Mouse (Mus musculus): ENCODE measurements at regions not wholly inside any gene's neighbourhood (a gene's known extent, or its start where the extent isn't known, plus 50 kb on each side); places are given as distances from the start of the nearest gene placed in this dataset.

DNA sequence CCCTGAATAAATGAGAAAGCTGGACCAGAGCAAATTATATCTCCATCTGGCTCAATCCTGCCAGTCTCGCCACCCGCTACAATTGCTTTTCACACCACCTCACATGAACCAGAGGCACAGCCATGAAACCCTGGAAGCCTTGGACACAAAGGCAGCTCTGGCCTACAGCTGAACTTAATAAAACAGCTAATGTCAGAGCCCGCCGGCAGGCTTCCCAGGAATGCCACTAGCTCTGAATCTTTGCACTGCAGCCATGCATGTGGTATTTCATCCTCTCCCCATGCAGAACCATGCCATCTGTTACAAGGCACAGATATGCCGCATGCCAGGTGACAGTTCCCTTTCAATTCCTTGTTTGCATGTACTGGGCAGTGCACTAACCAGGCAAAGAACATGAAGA, 2779.9 kb downstream of the Poteg start:
- Histone ChIP-seq H3K27ac (replicated peaks; ENCODE audit: low read depth, low read length) (no peak overlapping the region), H3K4me1 (ENCODE audit: control insufficient read depth, insufficient read depth, low read length) (no peaks in the 10 kb centered on the region), H3K4me2 (ENCODE audit: low read depth, low read length) (no peak overlapping the region), H3K9me3 (replicated peaks; ENCODE audit: control insufficient read depth, low read length) (no peaks in the 10 kb centered on the region), H3K9ac (replicated peaks; ENCODE audit: low read length) (no peak overlapping the region), H3K36me3 (replicated peaks; ENCODE audit: control insufficient read depth, insufficient read depth, low read depth, low read length) (no peaks in the 10 kb centered on the region), H3K27me3 (ENCODE audit: control insufficient read depth, insufficient read depth, low read length) (no peaks in the 10 kb centered on the region), H3K4me3 (ENCODE audit: low read depth, low read length) (no peak overlapping the region)
- WGBS = 55% methylated on average over 5 of the region's 5 CpGs
- ATAC-seq (replicated peaks; ENCODE audit: insufficient number of reproducible peaks, low FRiP score, low TSS enrichment, low read depth) (no peak), DNase-seq (ENCODE audit: low spot score) (peak; percentile 16)

DNA sequence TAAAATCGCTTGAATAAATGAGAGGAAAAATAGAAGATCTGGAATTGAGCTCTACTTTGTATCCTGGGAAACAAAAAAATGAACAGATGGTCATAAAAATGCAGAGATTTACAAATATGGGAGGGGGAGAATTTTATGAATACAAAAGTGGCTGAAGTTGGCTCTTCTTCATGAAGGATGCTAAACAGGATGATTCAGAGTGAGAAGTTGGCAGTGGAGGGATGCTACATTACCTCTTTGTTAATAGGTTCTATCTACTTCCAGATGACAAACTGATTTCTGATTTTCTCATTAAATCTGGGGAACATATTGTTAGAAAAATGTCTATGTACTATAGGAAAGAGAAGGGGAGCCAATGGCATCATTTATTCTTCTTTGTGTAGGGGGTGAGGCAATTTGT, 2785.8 kb downstream of the Poteg start:
- ATAC-seq (replicated peaks; ENCODE audit: insufficient number of reproducible peaks, low FRiP score, low TSS enrichment, low read depth) (no peak), DNase-seq (ENCODE audit: low spot score) (no peak)
- H3K27me3 ChIP-seq (ENCODE audit: control insufficient read depth, insufficient read depth, low read length) = no peaks in the 10 kb centered on the region
- WGBS = 74% methylated on average over 1 of the region's 1 CpGs
- H3K9ac ChIP-seq (replicated peaks; ENCODE audit: low read length) = no peak overlapping the region
- no peaks in the 10 kb centered on the region for H3K4me1 ChIP-seq (ENCODE audit: control insufficient read depth, insufficient read depth, low read length)
- H3K4me2 ChIP-seq (ENCODE audit: low read depth, low read length) = no peak overlapping the region
- no peak overlapping the region for H3K4me3 ChIP-seq (ENCODE audit: low read depth, low read length)
- H3K27ac ChIP-seq (replicated peaks; ENCODE audit: low read depth, low read length) = no peak overlapping the region
- no peaks in the 10 kb centered on the region for H3K36me3 ChIP-seq (replicated peaks; ENCODE audit: control insufficient read depth, insufficient read depth, low read depth, low read length)
- no peaks in the 10 kb centered on the region for H3K9me3 ChIP-seq (replicated peaks; ENCODE audit: control insufficient read depth, low read length)

DNA sequence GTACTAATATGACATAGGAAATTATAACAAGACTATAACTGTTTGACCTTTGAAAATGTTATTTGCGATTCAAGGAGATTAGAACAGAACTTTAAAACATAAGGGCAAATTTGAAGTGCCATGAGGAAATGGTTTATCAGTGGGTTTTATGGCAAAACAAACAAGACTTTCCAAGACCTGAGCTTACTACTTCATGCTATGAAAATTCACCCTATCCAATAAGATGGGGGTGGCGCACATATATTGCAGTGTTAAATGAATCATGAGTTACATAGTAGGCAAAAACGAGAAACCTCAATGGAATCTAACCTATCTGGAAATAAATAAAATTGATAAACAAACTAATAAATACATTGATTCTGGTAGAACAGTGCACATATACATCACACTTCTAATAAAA, 2804.3 kb downstream of the Poteg start:
- Histone ChIP-seq H3K4me1 (ENCODE audit: control insufficient read depth, insufficient read depth, low read length) (no peaks in the 10 kb centered on the region), H3K27me3 (ENCODE audit: control insufficient read depth, insufficient read depth, low read length) (no peaks in the 10 kb centered on the region), H3K27ac (replicated peaks; ENCODE audit: low read depth, low read length) (no peak overlapping the region), H3K36me3 (replicated peaks; ENCODE audit: control insufficient read depth, insufficient read depth, low read depth, low read length) (no peaks in the 10 kb centered on the region), H3K9me3 (replicated peaks; ENCODE audit: control insufficient read depth, low read length) (no peaks in the 10 kb centered on the region), H3K4me2 (ENCODE audit: low read depth, low read length) (no peak overlapping the region), H3K4me3 (ENCODE audit: low read depth, low read length) (no peak overlapping the region), H3K9ac (replicated peaks; ENCODE audit: low read length) (no peak overlapping the region)
- 82% methylated on average over 3 of the region's 3 CpGs for WGBS
- ATAC-seq (replicated peaks; ENCODE audit: insufficient number of reproducible peaks, low FRiP score, low TSS enrichment, low read depth) (no peak), DNase-seq (ENCODE audit: low spot score) (no peak)

DNA sequence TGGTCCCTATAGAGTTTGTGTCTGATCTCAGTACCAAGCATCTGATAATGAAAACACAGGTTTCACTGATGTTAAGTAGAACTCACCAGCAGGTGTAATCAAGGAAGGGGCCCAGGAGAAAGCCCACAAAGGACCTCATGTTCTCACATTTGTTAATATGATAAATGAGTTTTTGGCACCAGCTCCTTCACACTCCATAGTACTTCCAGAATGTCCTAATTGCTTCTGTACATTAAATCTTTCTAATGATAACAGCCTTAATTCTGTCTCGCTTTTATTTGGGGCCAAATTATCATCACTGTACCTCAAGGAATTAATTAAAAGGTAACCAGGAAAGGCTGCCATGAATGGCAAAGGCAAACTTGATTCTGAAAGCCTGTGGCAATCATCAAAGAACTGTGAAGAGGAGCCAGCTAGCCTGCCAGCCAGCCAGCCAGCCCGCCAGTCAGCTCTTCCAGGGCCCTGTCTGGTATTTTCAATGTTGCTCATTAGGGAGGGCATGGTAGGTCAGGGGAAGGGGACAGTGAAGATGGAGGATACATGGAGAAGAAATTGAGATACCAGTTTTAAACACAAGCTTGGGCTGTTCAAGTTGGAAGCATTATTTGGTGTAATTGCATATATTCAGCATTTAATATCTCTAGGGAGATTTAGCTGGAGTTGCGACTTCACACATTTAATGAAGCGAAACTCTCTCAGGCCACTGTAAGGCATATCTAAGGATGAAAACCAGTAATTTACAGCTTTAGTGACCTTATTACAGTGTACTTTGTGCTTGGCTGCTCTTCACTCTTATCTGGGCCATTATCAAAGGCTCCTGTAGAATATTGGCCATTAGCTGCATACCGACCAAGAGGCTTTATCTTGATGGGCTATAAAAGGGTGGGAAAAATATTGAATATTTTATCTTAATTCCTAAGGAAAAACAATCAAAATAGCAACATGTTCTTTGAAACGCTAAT, 2822.8 kb downstream of the Poteg start:
- ATAC-seq (replicated peaks; ENCODE audit: insufficient number of reproducible peaks, low FRiP score, low TSS enrichment, low read depth) (no peak), DNase-seq (ENCODE audit: low spot score) (no peak)
- H3K4me1 ChIP-seq (ENCODE audit: control insufficient read depth, insufficient read depth, low read length) = no peaks in the 10 kb centered on the region
- H3K9ac ChIP-seq (replicated peaks; ENCODE audit: low read length) = no peak overlapping the region
- no peak overlapping the region for H3K4me3 ChIP-seq (ENCODE audit: low read depth, low read length)
- no peak overlapping the region for H3K27ac ChIP-seq (replicated peaks; ENCODE audit: low read depth, low read length)
- H3K9me3 ChIP-seq (replicated peaks; ENCODE audit: control insufficient read depth, low read length) = no peaks in the 10 kb centered on the region
- no peaks in the 10 kb centered on the region for H3K27me3 ChIP-seq (ENCODE audit: control insufficient read depth, insufficient read depth, low read length)
- 79% methylated on average over 6 of the region's 6 CpGs for WGBS
- H3K36me3 ChIP-seq (replicated peaks; ENCODE audit: control insufficient read depth, insufficient read depth, low read depth, low read length) = no peaks in the 10 kb centered on the region
- H3K4me2 ChIP-seq (ENCODE audit: low read depth, low read length) = no peak overlapping the region

DNA sequence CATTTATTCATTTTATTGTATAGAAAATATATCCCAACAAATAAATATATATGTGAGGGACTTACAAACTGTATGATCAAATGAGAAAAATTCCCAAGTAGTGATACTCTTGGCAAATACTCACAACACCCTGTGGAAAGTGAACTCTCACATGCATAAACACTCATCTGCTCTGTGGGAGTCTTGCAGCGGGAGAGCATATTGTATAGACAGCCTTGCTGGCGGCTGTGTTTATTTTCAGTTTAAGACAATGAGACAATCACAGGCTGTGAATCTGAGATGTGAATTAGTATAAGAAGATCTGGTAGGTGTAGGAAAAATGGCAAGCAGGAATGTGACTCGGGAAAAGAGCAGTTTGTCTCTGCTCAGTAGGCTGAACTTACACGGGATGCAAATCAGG, 2841.7 kb downstream of the Poteg start:
- Histone ChIP-seq H3K9ac (replicated peaks; ENCODE audit: low read length) (no peak overlapping the region), H3K27me3 (ENCODE audit: control insufficient read depth, insufficient read depth, low read length) (no peaks in the 10 kb centered on the region), H3K9me3 (replicated peaks; ENCODE audit: control insufficient read depth, low read length) (no peaks in the 10 kb centered on the region), H3K4me2 (ENCODE audit: low read depth, low read length) (no peak overlapping the region), H3K36me3 (replicated peaks; ENCODE audit: control insufficient read depth, insufficient read depth, low read depth, low read length) (no peaks in the 10 kb centered on the region), H3K4me3 (ENCODE audit: low read depth, low read length) (no peak overlapping the region), H3K27ac (replicated peaks; ENCODE audit: low read depth, low read length) (no peak overlapping the region), H3K4me1 (ENCODE audit: control insufficient read depth, insufficient read depth, low read length) (no peaks in the 10 kb centered on the region)
- WGBS = 58% methylated on average over 4 of the region's 4 CpGs
- DNase-seq (ENCODE audit: low spot score) = no peak
- ATAC-seq (replicated peaks; ENCODE audit: insufficient number of reproducible peaks, low FRiP score, low TSS enrichment, low read depth) = no peak

DNA sequence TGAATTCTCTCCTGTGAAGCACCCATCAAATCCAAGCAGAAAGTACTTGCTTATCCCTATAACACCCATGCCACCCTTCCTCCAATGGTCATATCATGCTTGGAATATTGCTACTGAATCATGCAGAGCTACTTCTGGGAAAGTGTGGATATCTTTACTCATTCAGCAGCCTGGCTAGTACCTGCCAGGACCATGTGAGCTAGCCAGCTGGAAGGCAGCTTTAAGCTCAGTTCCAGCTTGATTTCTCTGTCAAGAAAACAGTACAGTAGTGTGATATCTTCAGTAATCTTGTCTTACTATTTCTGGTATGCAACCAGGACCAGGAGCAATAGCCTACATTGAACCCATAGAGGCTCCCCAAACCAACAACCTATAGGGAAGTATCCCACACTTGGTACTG, 2883.7 kb downstream of the Poteg start:
- no peak overlapping the region for H3K9ac ChIP-seq (replicated peaks; ENCODE audit: low read length)
- H3K27ac ChIP-seq (replicated peaks; ENCODE audit: low read depth, low read length) = no peak overlapping the region
- no peak overlapping the region for H3K4me3 ChIP-seq (ENCODE audit: low read depth, low read length)
- no peaks in the 10 kb centered on the region for H3K27me3 ChIP-seq (ENCODE audit: control insufficient read depth, insufficient read depth, low read length)
- DNase-seq (ENCODE audit: low spot score) (no peak), ATAC-seq (replicated peaks; ENCODE audit: insufficient number of reproducible peaks, low FRiP score, low TSS enrichment, low read depth) (no peak)
- H3K4me2 ChIP-seq (ENCODE audit: low read depth, low read length) = no peak overlapping the region
- no peaks in the 10 kb centered on the region for H3K36me3 ChIP-seq (replicated peaks; ENCODE audit: control insufficient read depth, insufficient read depth, low read depth, low read length)
- H3K4me1 ChIP-seq (ENCODE audit: control insufficient read depth, insufficient read depth, low read length) = no peaks in the 10 kb centered on the region
- no peaks in the 10 kb centered on the region for H3K9me3 ChIP-seq (replicated peaks; ENCODE audit: control insufficient read depth, low read length)

DNA sequence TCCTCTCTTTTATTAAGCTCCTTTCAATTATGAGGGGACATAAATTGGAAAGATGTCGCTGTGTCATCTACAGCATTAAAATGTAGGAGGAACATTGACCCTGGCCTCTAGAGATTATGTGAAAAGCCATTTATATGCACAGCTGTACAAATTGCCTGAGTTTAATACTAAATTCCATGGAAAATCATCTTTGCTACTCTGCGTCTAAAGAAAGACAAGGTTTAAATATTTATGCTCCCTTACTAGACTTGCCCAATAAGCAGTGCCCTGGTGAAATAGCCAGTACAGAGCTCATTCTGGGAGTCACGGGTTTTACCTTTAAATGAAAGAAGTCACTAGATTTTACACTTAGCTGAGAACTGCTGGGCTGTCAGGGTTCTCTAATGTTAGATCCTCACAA, 2885.9 kb downstream of the Poteg start:
- no peak overlapping the region for H3K4me2 ChIP-seq (ENCODE audit: low read depth, low read length)
- no peak overlapping the region for H3K27ac ChIP-seq (replicated peaks; ENCODE audit: low read depth, low read length)
- H3K9me3 ChIP-seq (replicated peaks; ENCODE audit: control insufficient read depth, low read length) = no peaks in the 10 kb centered on the region
- DNase-seq (ENCODE audit: low spot score) = no peak
- H3K27me3 ChIP-seq (ENCODE audit: control insufficient read depth, insufficient read depth, low read length) = no peaks in the 10 kb centered on the region
- no peak for ATAC-seq (replicated peaks; ENCODE audit: insufficient number of reproducible peaks, low FRiP score, low TSS enrichment, low read depth)
- WGBS = 88% methylated on average over 3 of the region's 3 CpGs
- no peaks in the 10 kb centered on the region for H3K4me1 ChIP-seq (ENCODE audit: control insufficient read depth, insufficient read depth, low read length)
- no peak overlapping the region for H3K4me3 ChIP-seq (ENCODE audit: low read depth, low read length)
- no peak overlapping the region for H3K9ac ChIP-seq (replicated peaks; ENCODE audit: low read length)
- no peaks in the 10 kb centered on the region for H3K36me3 ChIP-seq (replicated peaks; ENCODE audit: control insufficient read depth, insufficient read depth, low read depth, low read length)

DNA sequence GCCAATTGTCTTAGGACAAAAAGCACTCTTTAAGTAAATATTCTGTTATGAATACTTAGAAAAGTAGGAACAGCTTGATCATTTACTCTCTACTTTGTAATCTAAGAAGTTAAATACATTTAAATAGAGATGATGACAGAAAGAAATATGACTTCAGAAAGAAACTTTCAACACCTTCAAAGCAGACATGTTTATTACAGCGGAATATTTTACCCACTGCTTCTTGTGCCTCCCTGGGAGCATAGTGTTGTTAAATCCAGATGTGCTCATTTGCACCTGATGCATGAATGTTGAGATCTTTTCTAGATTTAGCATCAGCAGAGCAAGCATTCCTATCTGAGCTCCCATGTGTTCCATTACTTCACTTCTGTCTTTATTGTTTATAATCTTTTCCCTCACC, 2912.0 kb downstream of the Poteg start:
- ATAC-seq (replicated peaks; ENCODE audit: insufficient number of reproducible peaks, low FRiP score, low TSS enrichment, low read depth) (no peak), DNase-seq (ENCODE audit: low spot score) (no peak)
- no peak overlapping the region for H3K4me2 ChIP-seq (ENCODE audit: low read depth, low read length)
- H3K4me3 ChIP-seq (ENCODE audit: low read depth, low read length) = no peak overlapping the region
- H3K36me3 ChIP-seq (replicated peaks; ENCODE audit: control insufficient read depth, insufficient read depth, low read depth, low read length) = no peaks in the 10 kb centered on the region
- no peaks in the 10 kb centered on the region for H3K27me3 ChIP-seq (ENCODE audit: control insufficient read depth, insufficient read depth, low read length)
- no peaks in the 10 kb centered on the region for H3K9me3 ChIP-seq (replicated peaks; ENCODE audit: control insufficient read depth, low read length)
- H3K9ac ChIP-seq (replicated peaks; ENCODE audit: low read length) = no peak overlapping the region
- no peak overlapping the region for H3K27ac ChIP-seq (replicated peaks; ENCODE audit: low read depth, low read length)
- 62% methylated on average over 1 of the region's 1 CpGs for WGBS
- H3K4me1 ChIP-seq (ENCODE audit: control insufficient read depth, insufficient read depth, low read length) = no peaks in the 10 kb centered on the region
